Mouse (Mus musculus): ENCODE results near the gene Dchs1.

- TF ChIP-seq CTCF (IDR thresholded peaks at IDR 0.05; ENCODE audit: extremely low read depth, insufficient read length, insufficient replicate concordance, low read depth, low read length) (no peak), POLR2A (IDR thresholded peaks at IDR 0.05; ENCODE audit: low read depth, low read length) (no peak)
These were observed 49.8 kb downstream of the Dchs1 start for GRCm38 (mm10) chr7:105737648-105738047.

All from small intestine, adult 2 months (tissue).